Mouse (Mus musculus): ENCODE data around the gene Fars2. TPM values are rescaled to one million over a fixed set of nuclear protein-coding genes. Genes with fewer than 3 reads are reported as not detected.
A peak's percentile ranks its signal among the peaks of the same experiment; 100 is the strongest.

The Fars2 gene
- polyA plus RNA-seq, 1 experiment from 2014 or later = 31.4 TPM

GRCm38 (mm10) chr13:36530852-36531251, 413.6 kb downstream of the Fars2 start:
- Histone ChIP-seq H3K27me3 (no peaks in the 10 kb centered on the region), H3K36me3 (no peaks in the 10 kb centered on the region), H3K9ac (no peak overlapping the region), H3K9me3 (replicated peaks) (no peaks in the 10 kb centered on the region), H3K4me2 (no peak overlapping the region), H3K4me1 (replicated peaks) (0 out of 2 replicates have a peak, but pooled peaks cover 7% of the 10 kb centered on the region), H3K27ac (no peak overlapping the region), H3K4me3 (replicated peaks) (no peak overlapping the region)
- ATAC-seq (ENCODE audit: low read depth) = no peak
- no peak for DNase-seq
- 82% methylated on average over 1 of the region's 1 CpGs for WGBS (ENCODE audit: insufficient replicate concordance)

GRCm38 (mm10) chr13:36531893-36532292, 414.7 kb downstream of the Fars2 start:
- WGBS (ENCODE audit: insufficient replicate concordance) = 65% methylated on average over 3 of the region's 3 CpGs
- no peak overlapping the region for H3K4me3 ChIP-seq (replicated peaks)

GRCm38 (mm10) chr13:36533071-36533470, 415.9 kb downstream of the Fars2 start:
- WGBS (ENCODE audit: insufficient replicate concordance) = 80% methylated on average over 5 of the region's 5 CpGs
- Histone ChIP-seq H3K4me2 (no peak overlapping the region), H3K4me3 (replicated peaks) (no peak overlapping the region), H3K9me3 (replicated peaks) (no peaks in the 10 kb centered on the region), H3K27me3 (no peaks in the 10 kb centered on the region), H3K4me1 (replicated peaks) (0 out of 2 replicates have a peak, but pooled peaks cover 6% of the 10 kb centered on the region), H3K9ac (no peak overlapping the region), H3K27ac (no peak overlapping the region), H3K36me3 (no peaks in the 10 kb centered on the region)
- no peak for DNase-seq
- no peak for ATAC-seq (ENCODE audit: low read depth)

More at GRCm38 (mm10) chr13:36531893-36532292, 414.7 kb downstream of the Fars2 start:
- ATAC-seq (ENCODE audit: low read depth) (no peak), DNase-seq (no peak)
- Histone ChIP-seq H3K36me3 (no peaks in the 10 kb centered on the region), H3K9me3 (replicated peaks) (no peaks in the 10 kb centered on the region), H3K27ac (no peak overlapping the region), H3K4me1 (replicated peaks) (0 out of 2 replicates have a peak, but pooled peaks cover 7% of the 10 kb centered on the region), H3K27me3 (no peaks in the 10 kb centered on the region), H3K9ac (no peak overlapping the region), H3K4me2 (no peak overlapping the region)

- DNase-seq = no peak
- no peaks in the 10 kb centered on the region for H3K9me3 ChIP-seq (replicated peaks)
- H3K4me1 ChIP-seq (replicated peaks) = 0 out of 2 replicates have a peak, but pooled peaks cover 2% of the 10 kb centered on the region
- no peak overlapping the region for H3K4me3 ChIP-seq (replicated peaks)
- no peak overlapping the region for H3K4me2 ChIP-seq
- H3K27ac ChIP-seq = no peak overlapping the region
- no peaks in the 10 kb centered on the region for H3K27me3 ChIP-seq
- 78% methylated on average over 7 of the region's 7 CpGs for WGBS (ENCODE audit: insufficient replicate concordance)
- H3K9ac ChIP-seq = no peak overlapping the region
- no peak for ATAC-seq (ENCODE audit: low read depth)
- H3K36me3 ChIP-seq = no peaks in the 10 kb centered on the region
Measured at GRCm38 (mm10) chr13:36533518-36533917, 416.3 kb downstream of the Fars2 start.

- Histone ChIP-seq H3K4me2 (no peak overlapping the region), H3K9me3 (replicated peaks) (no peaks in the 10 kb centered on the region), H3K36me3 (no peaks in the 10 kb centered on the region), H3K9ac (no peak overlapping the region), H3K4me1 (replicated peaks) (0 out of 2 replicates have a peak, but pooled peaks cover 2% of the 10 kb centered on the region), H3K4me3 (replicated peaks) (no peak overlapping the region), H3K27me3 (no peaks in the 10 kb centered on the region), H3K27ac (no peak overlapping the region)
- WGBS (ENCODE audit: insufficient replicate concordance) = 64% methylated on average over 8 of the region's 8 CpGs
- ATAC-seq (ENCODE audit: low read depth) = 0 out of 2 replicates have a peak, but pooled peaks have one; percentile 28
- DNase-seq = no peak
Measured at GRCm38 (mm10) chr13:36533966-36534540, 416.8 kb downstream of the Fars2 start.

- ATAC-seq (ENCODE audit: low read depth) = no peak
- Histone ChIP-seq H3K9ac (no peak overlapping the region), H3K36me3 (no peaks in the 10 kb centered on the region), H3K27me3 (no peaks in the 10 kb centered on the region), H3K9me3 (replicated peaks) (no peaks in the 10 kb centered on the region), H3K4me1 (replicated peaks) (no peaks in the 10 kb centered on the region), H3K4me2 (no peak overlapping the region), H3K27ac (no peak overlapping the region), H3K4me3 (replicated peaks) (no peak overlapping the region)
- no peak for DNase-seq
- WGBS (ENCODE audit: insufficient replicate concordance) = 68% methylated on average over 3 of the region's 3 CpGs
Measured at GRCm38 (mm10) chr13:36537580-36537979, 420.4 kb downstream of the Fars2 start.

GRCm38 (mm10) chr13:36538385-36538784, 421.2 kb downstream of the Fars2 start:
- no peak overlapping the region for H3K9ac ChIP-seq
- H3K9me3 ChIP-seq (replicated peaks) = no peaks in the 10 kb centered on the region
- ATAC-seq (ENCODE audit: low read depth) (no peak), DNase-seq (no peak)
- H3K27me3 ChIP-seq = no peaks in the 10 kb centered on the region
- H3K4me1 ChIP-seq (replicated peaks) = no peaks in the 10 kb centered on the region
- H3K27ac ChIP-seq = no peak overlapping the region
- H3K4me2 ChIP-seq = no peak overlapping the region
- no peak overlapping the region for H3K4me3 ChIP-seq (replicated peaks)
- WGBS (ENCODE audit: insufficient replicate concordance) = 60% methylated on average over 2 of the region's 2 CpGs
- H3K36me3 ChIP-seq = no peaks in the 10 kb centered on the region

GRCm38 (mm10) chr13:36540231-36540630, 423.0 kb downstream of the Fars2 start:
- Histone ChIP-seq H3K36me3 (no peaks in the 10 kb centered on the region), H3K9ac (no peak overlapping the region), H3K4me2 (no peak overlapping the region), H3K9me3 (replicated peaks) (no peaks in the 10 kb centered on the region), H3K27me3 (no peaks in the 10 kb centered on the region), H3K4me3 (replicated peaks) (no peak overlapping the region), H3K27ac (no peak overlapping the region), H3K4me1 (replicated peaks) (no peaks in the 10 kb centered on the region)
- no peak for DNase-seq
- ATAC-seq (ENCODE audit: low read depth) = no peak
- WGBS (ENCODE audit: insufficient replicate concordance) = 73% methylated on average over 10 of the region's 10 CpGs

GRCm38 (mm10) chr13:36541287-36541780, 424.1 kb downstream of the Fars2 start:
- no peak overlapping the region for H3K4me3 ChIP-seq (replicated peaks)
- no peaks in the 10 kb centered on the region for H3K9me3 ChIP-seq (replicated peaks)
- WGBS (ENCODE audit: insufficient replicate concordance) = 58% methylated on average over 2 of the region's 2 CpGs
- no peaks in the 10 kb centered on the region for H3K27me3 ChIP-seq
- H3K4me1 ChIP-seq (replicated peaks) = no peaks in the 10 kb centered on the region
- H3K9ac ChIP-seq = no peak overlapping the region
- no peaks in the 10 kb centered on the region for H3K36me3 ChIP-seq
- DNase-seq = no peak
- H3K4me2 ChIP-seq = no peak overlapping the region
- no peak for ATAC-seq (ENCODE audit: low read depth)
- no peak overlapping the region for H3K27ac ChIP-seq

- DNase-seq = no peak
- no peaks in the 10 kb centered on the region for H3K9me3 ChIP-seq (replicated peaks)
- no peaks in the 10 kb centered on the region for H3K36me3 ChIP-seq
- no peak overlapping the region for H3K27ac ChIP-seq
- 40% methylated on average over 6 of the region's 6 CpGs for WGBS (ENCODE audit: insufficient replicate concordance)
- H3K4me3 ChIP-seq (replicated peaks) = no peak overlapping the region
- H3K27me3 ChIP-seq = no peaks in the 10 kb centered on the region
- no peak for ATAC-seq (ENCODE audit: low read depth)
- H3K4me2 ChIP-seq = no peak overlapping the region
- H3K4me1 ChIP-seq (replicated peaks) = no peaks in the 10 kb centered on the region
- no peak overlapping the region for H3K9ac ChIP-seq
Measured at GRCm38 (mm10) chr13:36550694-36551093, 433.5 kb downstream of the Fars2 start.

GRCm38 (mm10) chr13:36552522-36553246, 435.5 kb downstream of the Fars2 start:
- DNase-seq (no peak), ATAC-seq (ENCODE audit: low read depth) (no peak)
- H3K36me3 ChIP-seq = no peaks in the 10 kb centered on the region
- H3K9ac ChIP-seq = no peak overlapping the region
- H3K9me3 ChIP-seq (replicated peaks) = no peaks in the 10 kb centered on the region
- H3K27ac ChIP-seq = no peak overlapping the region
- H3K27me3 ChIP-seq = no peaks in the 10 kb centered on the region
- H3K4me1 ChIP-seq (replicated peaks) = no peaks in the 10 kb centered on the region
- no peak overlapping the region for H3K4me3 ChIP-seq (replicated peaks)
- H3K4me2 ChIP-seq = no peak overlapping the region
- WGBS (ENCODE audit: insufficient replicate concordance) = 59% methylated on average over 3 of the region's 3 CpGs

All from liver, embryonic 13.5 days (tissue).